Mouse (Mus musculus) limb, embryonic 10.5 days (tissue): ENCODE results near the gene Cped1. TPM values are rescaled to one million over a fixed set of nuclear protein-coding genes. Genes with fewer than 3 reads are reported as not detected.

Experiments used
- DNase-seq: peaks from one replicate; pipeline ENCODE4 v3.0.0-alpha.2; 2017; ENCODE audit warnings: low spot score
- H3K27ac ChIP-seq: fragments of 300-500 bp; sonication (generic); 2 replicates; pipeline ENCODE4 v1.5.1; 2016; ENCODE audit warnings: mild to moderate bottlenecking
- H3K27me3 ChIP-seq: fragments of 300-500 bp; sonication (generic); 2 replicates; pipeline ENCODE4 v1.6.1; 2016; ENCODE audit warnings: low read depth, mild to moderate bottlenecking; ENCODE audit not compliant: poor library complexity, severe bottlenecking
- H3K36me3 ChIP-seq: fragments of 300-500 bp; sonication (generic); 2 replicates; pipeline ENCODE4 v1.6.1; 2016; ENCODE audit warnings: mild to moderate bottlenecking, moderate library complexity
- H3K4me1 ChIP-seq: fragments of 300-500 bp; sonication (generic); 2 replicates; pipeline ENCODE4 v1.6.1; 2016
- H3K4me3 ChIP-seq: fragments of 300-500 bp; sonication (generic); 2 replicates; pipeline ENCODE4 v1.5.1; 2016; ENCODE audit warnings: mild to moderate bottlenecking, moderate library complexity
- H3K9me3 ChIP-seq: fragments of 300-500 bp; sonication (generic); replicated peaks from 2 replicates; pipeline ENCODE4 v1.6.1; 2016; ENCODE audit warnings: mild to moderate bottlenecking
- WGBS: fragments of 180-500 bp; shearing (Covaris S2); methylation state at CpG from one replicate; pipeline ENCODE4 v1.1.7; 2016; 5-methylcytosine and 5-hydroxymethylcytosine counted together
- polyA plus RNA-seq: library from polyadenylated mRNA; unstranded; fragments of >200 nt; fragmentation: Nextera tagmentation; extraction: Ambion mirVana; gene quantifications from 2 replicates; pipeline ENCODE4 v1.2.1, GENCODE M21; 2016

Cped1 gene
- polyA plus RNA-seq, 1 experiment from 2014 or later, result 63.8 TPM

DNA sequence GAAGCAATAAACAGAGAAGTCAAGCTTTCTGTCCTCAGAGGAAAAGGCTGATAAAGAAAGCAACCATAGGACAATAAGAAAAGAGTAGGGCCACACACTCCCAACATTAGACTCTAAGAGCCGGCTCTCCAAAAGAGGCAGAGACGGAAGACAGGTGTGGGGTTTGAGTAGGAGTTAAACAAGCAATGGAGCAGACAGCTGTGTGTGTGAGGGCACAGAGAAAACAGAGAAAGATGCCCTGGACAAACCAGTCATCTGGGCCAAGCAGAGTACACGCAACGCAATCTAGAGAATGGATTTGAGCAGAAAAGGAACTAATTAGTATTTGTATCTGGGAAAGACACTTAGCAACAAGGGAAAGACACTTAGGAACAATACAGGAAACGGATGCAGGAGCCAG, 227.5 kb downstream of the Cped1 start:
- no peak for DNase-seq
- no peak overlapping the region for H3K4me3 ChIP-seq
- no peak overlapping the region for H3K27ac ChIP-seq
- no peaks in the 10 kb centered on the region for H3K27me3 ChIP-seq
- peaks cover 45% of the 10 kb centered on the region for H3K36me3 ChIP-seq
- no peaks in the 10 kb centered on the region for H3K9me3 ChIP-seq
- no peaks in the 10 kb centered on the region for H3K4me1 ChIP-seq
- WGBS, result 88% methylated on average over 5 of the region's 5 CpGs

GRCm38 (mm10) chr6:22213813-22214212, 228.1 kb downstream of the Cped1 start:
- Histone ChIP-seq H3K9me3 (no peaks in the 10 kb centered on the region), H3K27ac (no peak overlapping the region), H3K4me3 (no peak overlapping the region), H3K27me3 (no peaks in the 10 kb centered on the region), H3K4me1 (no peaks in the 10 kb centered on the region), H3K36me3 (peaks cover 45% of the 10 kb centered on the region)
- 67% methylated on average over 3 of the region's 3 CpGs for WGBS
- DNase-seq, result no peak

DNA sequence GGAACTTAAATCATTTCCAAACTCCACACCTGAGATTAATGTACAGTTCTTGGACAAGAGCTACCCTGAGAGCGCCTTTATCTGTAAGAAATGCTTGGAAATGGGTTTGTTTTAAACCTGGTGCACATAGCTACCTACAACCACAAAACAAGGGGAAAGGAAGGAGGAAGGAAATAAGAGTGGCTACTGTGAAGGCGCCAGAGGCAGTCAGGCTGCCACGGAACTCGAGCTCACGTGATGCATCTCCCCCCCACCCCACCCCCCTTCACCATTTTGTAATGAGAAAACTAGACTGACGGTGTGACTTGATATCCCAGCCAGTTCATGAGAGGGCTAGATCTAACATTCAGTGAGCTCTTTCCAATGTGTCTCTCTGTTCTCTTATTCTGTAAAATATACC, 228.9 kb downstream of the Cped1 start:
- Histone ChIP-seq H3K4me1 (no peaks in the 10 kb centered on the region), H3K27me3 (no peaks in the 10 kb centered on the region), H3K9me3 (no peaks in the 10 kb centered on the region), H3K36me3 (peaks cover 45% of the 10 kb centered on the region), H3K27ac (no peak overlapping the region), H3K4me3 (no peak overlapping the region)
- no peak for DNase-seq
- 81% methylated on average over 6 of the region's 6 CpGs for WGBS

GRCm38 (mm10) chr6:22216276-22216973, 230.7 kb downstream of the Cped1 start:
- H3K4me3 ChIP-seq, result no peak overlapping the region
- H3K36me3 ChIP-seq, result peaks cover 53% of the 10 kb centered on the region
- H3K27ac ChIP-seq, result no peak overlapping the region
- H3K4me1 ChIP-seq, result no peaks in the 10 kb centered on the region
- WGBS, result 78% methylated on average over 14 of the region's 14 CpGs
- no peak for DNase-seq
- H3K9me3 ChIP-seq, result no peaks in the 10 kb centered on the region
- no peaks in the 10 kb centered on the region for H3K27me3 ChIP-seq

GRCm38 (mm10) chr6:22221134-22221533, 235.4 kb downstream of the Cped1 start:
- no peaks in the 10 kb centered on the region for H3K4me1 ChIP-seq
- 90% methylated on average over 8 of the region's 8 CpGs for WGBS
- no peak overlapping the region for H3K27ac ChIP-seq

DNA sequence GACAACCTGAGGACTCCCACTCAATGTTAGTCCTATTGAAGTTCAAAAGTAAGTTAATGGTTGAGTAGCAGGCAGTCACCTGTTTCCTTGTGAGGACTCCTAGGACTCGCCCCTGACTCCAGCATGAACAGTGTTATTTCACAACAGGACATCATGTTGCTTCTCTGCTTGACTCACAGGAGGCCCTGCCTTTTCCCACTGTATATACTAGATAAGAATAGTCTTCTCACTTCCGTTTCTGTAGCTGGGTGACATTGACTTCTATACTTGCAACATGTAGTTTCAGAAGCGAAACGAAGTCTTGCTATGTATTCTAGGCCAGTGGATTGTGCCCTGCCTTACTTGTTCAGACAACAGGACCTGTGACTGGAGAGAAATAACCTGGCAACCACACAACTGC, 236.4 kb downstream of the Cped1 start:
- Histone ChIP-seq H3K4me1 (no peaks in the 10 kb centered on the region), H3K4me3 (no peak overlapping the region), H3K9me3 (no peaks in the 10 kb centered on the region), H3K36me3 (peaks cover 52% of the 10 kb centered on the region), H3K27me3 (no peaks in the 10 kb centered on the region), H3K27ac (no peak overlapping the region)
- 91% methylated on average over 4 of the region's 4 CpGs for WGBS
- no peak for DNase-seq

More at GRCm38 (mm10) chr6:22221134-22221533, 235.4 kb downstream of the Cped1 start:
- H3K36me3 ChIP-seq, result peaks cover 59% of the 10 kb centered on the region
- no peaks in the 10 kb centered on the region for H3K27me3 ChIP-seq
- DNase-seq, result no peak
- H3K9me3 ChIP-seq, result no peaks in the 10 kb centered on the region
- H3K4me3 ChIP-seq, result no peak overlapping the region

DNA sequence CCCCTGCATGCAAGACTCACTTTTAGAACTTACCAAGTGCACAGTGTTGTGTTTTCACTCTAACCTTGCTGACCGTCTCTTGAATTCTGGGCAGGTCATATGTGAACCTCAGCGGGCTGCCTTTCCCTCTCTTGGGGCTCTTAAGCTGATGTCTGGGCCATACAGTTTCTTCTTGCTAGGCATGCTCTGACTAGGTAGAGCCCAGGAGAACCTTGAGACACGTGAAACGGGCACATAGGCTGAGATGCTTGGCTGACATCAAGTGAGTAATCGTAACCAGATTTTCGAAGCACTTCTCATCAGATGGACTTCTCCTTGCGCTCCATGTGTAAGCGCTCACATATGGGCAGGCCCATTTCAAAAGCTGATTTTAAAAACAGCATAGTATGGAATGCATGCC, 237.2 kb downstream of the Cped1 start:
- DNase-seq, result no peak
- Histone ChIP-seq H3K27ac (no peak overlapping the region), H3K4me1 (no peaks in the 10 kb centered on the region), H3K4me3 (no peak overlapping the region), H3K27me3 (no peaks in the 10 kb centered on the region), H3K9me3 (no peaks in the 10 kb centered on the region), H3K36me3 (peaks cover 49% of the 10 kb centered on the region)
- WGBS, result 87% methylated on average over 8 of the region's 8 CpGs

- 91% methylated on average over 4 of the region's 4 CpGs for WGBS
- Histone ChIP-seq H3K27ac (no peak overlapping the region), H3K4me3 (no peak overlapping the region), H3K27me3 (no peaks in the 10 kb centered on the region), H3K9me3 (no peaks in the 10 kb centered on the region), H3K4me1 (no peaks in the 10 kb centered on the region), H3K36me3 (peaks cover 49% of the 10 kb centered on the region)
- DNase-seq, result no peak
Observed at GRCm38 (mm10) chr6:22224351-22224750, 238.6 kb downstream of the Cped1 start.

GRCm38 (mm10) chr6:22231244-22231643, 245.5 kb downstream of the Cped1 start:
- Histone ChIP-seq H3K27ac (no peak overlapping the region), H3K9me3 (no peaks in the 10 kb centered on the region), H3K4me3 (no peak overlapping the region), H3K27me3 (no peaks in the 10 kb centered on the region), H3K4me1 (peaks cover 6% of the 10 kb centered on the region; the same call in 1 of the 2 replicates), H3K36me3 (peaks cover 24% of the 10 kb centered on the region)
- no peak for DNase-seq
- 91% methylated on average over 3 of the region's 3 CpGs for WGBS

DNA sequence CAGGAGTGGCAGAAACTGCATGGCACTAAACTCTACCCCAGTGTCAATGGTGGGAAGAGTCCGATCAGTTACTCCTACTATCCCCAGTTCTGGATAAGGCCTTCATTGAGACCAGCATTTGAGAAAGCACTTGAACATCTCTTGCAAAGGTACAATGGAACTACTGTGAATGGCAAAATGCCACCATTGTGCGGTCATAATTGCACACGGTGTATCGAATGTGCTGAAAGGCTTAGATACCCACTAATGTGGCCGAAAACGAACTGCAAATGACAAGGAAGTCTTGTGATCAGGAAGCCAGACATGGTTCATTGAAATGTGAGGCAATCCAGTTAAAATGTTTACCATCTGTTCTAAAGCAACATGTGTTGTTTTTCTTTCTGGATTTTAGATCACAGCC, 247.8 kb downstream of the Cped1 start:
- peaks cover 40% of the 10 kb centered on the region for H3K36me3 ChIP-seq
- no peaks in the 10 kb centered on the region for H3K9me3 ChIP-seq
- 77% methylated on average over 6 of the region's 6 CpGs for WGBS
- H3K27me3 ChIP-seq, result no peaks in the 10 kb centered on the region
- H3K4me1 ChIP-seq, result peaks cover 6% of the 10 kb centered on the region; the same call in 1 of the 2 replicates
- no peak for DNase-seq
- no peak overlapping the region for H3K27ac ChIP-seq
- no peak overlapping the region for H3K4me3 ChIP-seq

- peaks cover 6% of the 10 kb centered on the region; the same call in 1 of the 2 replicates for H3K4me1 ChIP-seq
- no peak overlapping the region for H3K27ac ChIP-seq
- no peaks in the 10 kb centered on the region for H3K9me3 ChIP-seq
- peaks cover 55% of the 10 kb centered on the region for H3K36me3 ChIP-seq
- DNase-seq, result no peak
- H3K27me3 ChIP-seq, result no peaks in the 10 kb centered on the region
- WGBS, result 91% methylated on average over 6 of the region's 6 CpGs
- H3K4me3 ChIP-seq, result no peak overlapping the region
Observed at GRCm38 (mm10) chr6:22235133-22235532, 249.4 kb downstream of the Cped1 start.

DNA sequence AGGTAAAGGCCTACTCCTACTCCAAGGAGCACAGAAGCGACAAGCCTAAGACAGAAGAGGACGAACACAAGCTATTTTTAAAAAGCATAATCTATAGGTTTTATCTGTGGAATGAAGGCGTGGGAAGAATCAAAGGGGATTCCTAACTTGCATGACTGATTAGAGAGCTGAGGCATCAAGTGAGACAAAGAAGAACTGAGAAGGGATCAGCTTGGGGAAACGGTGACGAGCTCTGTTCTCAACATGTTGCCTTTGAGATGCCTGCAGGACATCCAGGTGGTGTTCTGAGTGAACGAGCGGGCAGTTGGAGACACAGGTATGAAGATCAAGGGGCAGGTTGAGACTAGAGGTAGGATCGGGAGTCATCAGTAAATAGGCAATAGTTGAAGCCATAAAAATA, 257.6 kb downstream of the Cped1 start:
- Histone ChIP-seq H3K4me3 (no peak overlapping the region), H3K9me3 (no peaks in the 10 kb centered on the region), H3K27me3 (no peaks in the 10 kb centered on the region), H3K4me1 (no peaks in the 10 kb centered on the region), H3K27ac (no peak overlapping the region), H3K36me3 (peaks cover 49% of the 10 kb centered on the region)
- WGBS, result 85% methylated on average over 8 of the region's 8 CpGs
- DNase-seq, result no peak

- Histone ChIP-seq H3K27ac (no peak overlapping the region), H3K4me1 (no peaks in the 10 kb centered on the region), H3K36me3 (peaks cover 17% of the 10 kb centered on the region), H3K4me3 (no peak overlapping the region), H3K27me3 (no peaks in the 10 kb centered on the region), H3K9me3 (no peaks in the 10 kb centered on the region)
- 93% methylated on average over 2 of the region's 2 CpGs for WGBS
- DNase-seq, result no peak
Observed at GRCm38 (mm10) chr6:22246696-22247095, 261.0 kb downstream of the Cped1 start.

- Histone ChIP-seq H3K36me3 (peaks cover 12% of the 10 kb centered on the region), H3K9me3 (no peaks in the 10 kb centered on the region), H3K4me3 (no peak overlapping the region), H3K27ac (no peak overlapping the region), H3K27me3 (no peaks in the 10 kb centered on the region), H3K4me1 (no peaks in the 10 kb centered on the region)
- WGBS, result 70% methylated on average over 4 of the region's 4 CpGs
- DNase-seq, result no peak
Observed at GRCm38 (mm10) chr6:22258784-22259183, 273.1 kb downstream of the Cped1 start.
